Mouse (Mus musculus) neural tube, embryonic 14.5 days (tissue): ENCODE measurements at regions not wholly inside any gene's neighbourhood (a gene's known extent, or its start where the extent isn't known, plus 50 kb on each side); places are given as distances from the start of the nearest gene placed in this dataset.

Experiments used
- ATAC-seq: fragments of 200-750 bp; cut with Nextera tagmentation; 2 replicates; pipeline ENCODE4 v1.8.0; 2017; ENCODE audit warnings: low read depth, mild to moderate bottlenecking, moderate TSS enrichment, moderate library complexity
- H3K27ac ChIP-seq: fragments of 300-500 bp; sonication (generic); 2 replicates; pipeline ENCODE4 v1.5.1; 2014; ENCODE audit warnings: low read depth, mild to moderate bottlenecking, control low read depth, low read length, moderate library complexity, mixed read lengths
- H3K27me3 ChIP-seq: fragments of 300-500 bp; sonication (generic); 2 replicates; pipeline ENCODE4 v1.6.1; 2014; ENCODE audit warnings: low read length; ENCODE audit not compliant: control insufficient read depth, insufficient read depth
- H3K36me3 ChIP-seq: fragments of 300-500 bp; sonication (generic); 2 replicates; pipeline ENCODE4 v1.6.1; 2014; ENCODE audit warnings: low read length, mixed read lengths; ENCODE audit not compliant: control insufficient read depth, insufficient read depth
- H3K4me1 ChIP-seq: fragments of 300-500 bp; sonication (generic); 2 replicates; pipeline ENCODE4 v1.6.1; 2014; ENCODE audit warnings: low read length; ENCODE audit not compliant: control insufficient read depth, insufficient read depth
- H3K4me2 ChIP-seq: fragments of 300-500 bp; sonication (generic); 2 replicates; pipeline ENCODE4 v1.6.1; 2014; ENCODE audit warnings: mild to moderate bottlenecking, low read depth, low read length, control low read depth
- H3K4me3 ChIP-seq: fragments of 300-500 bp; sonication (generic); 2 replicates; pipeline ENCODE4 v1.5.1; 2014; ENCODE audit warnings: low read depth, low read length, control low read depth, mixed read lengths
- H3K9ac ChIP-seq: fragments of 300-500 bp; sonication (generic); replicated peaks from 2 replicates; pipeline ENCODE4 v1.6.1; 2014; ENCODE audit warnings: low read depth, mild to moderate bottlenecking, control low read depth, low read length, mixed read lengths
- H3K9me3 ChIP-seq: fragments of 300-500 bp; sonication (generic); 2 replicates; pipeline ENCODE4 v1.6.1; 2016; ENCODE audit warnings: low read length; ENCODE audit not compliant: control insufficient read depth
- WGBS: fragments of 180-500 bp; shearing (Covaris S2); extraction: QIAGEN DNeasy Blood & Tissue Kit; methylation state at CpG from one replicate; pipeline ENCODE4 v1.1.7; 2014; 5-methylcytosine and 5-hydroxymethylcytosine counted together

DNA sequence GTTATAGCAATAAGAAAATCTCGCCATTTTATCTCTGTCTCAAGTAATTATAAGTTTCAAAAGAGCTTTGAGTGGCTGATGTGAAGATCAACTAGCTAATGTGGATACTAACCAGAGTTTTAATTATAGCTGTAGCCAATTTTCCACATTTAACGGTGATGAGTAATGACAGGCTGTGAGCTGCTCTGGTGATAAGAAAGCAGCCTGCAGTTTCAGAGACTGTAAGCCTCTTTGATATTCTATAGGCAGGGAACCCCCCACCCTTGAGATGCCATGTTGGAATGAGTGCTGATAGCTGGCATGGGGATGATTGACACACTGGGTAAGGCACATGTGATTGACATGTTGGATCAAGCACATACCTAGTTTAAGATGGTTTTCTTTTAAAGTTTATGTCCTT is 245.6 kb upstream of the Ubash3b start:
- no peaks in the 10 kb centered on the region for H3K9me3 ChIP-seq
- no peak overlapping the region for H3K4me3 ChIP-seq
- no peaks in the 10 kb centered on the region for H3K4me1 ChIP-seq
- no peak for ATAC-seq
- H3K9ac ChIP-seq = no peak overlapping the region
- no peaks in the 10 kb centered on the region for H3K27me3 ChIP-seq
- peaks cover 4% of the 10 kb centered on the region for H3K36me3 ChIP-seq
- H3K4me2 ChIP-seq = no peak overlapping the region
- WGBS = 81% methylated on average over 2 of the region's 2 CpGs
- no peak overlapping the region for H3K27ac ChIP-seq

DNA sequence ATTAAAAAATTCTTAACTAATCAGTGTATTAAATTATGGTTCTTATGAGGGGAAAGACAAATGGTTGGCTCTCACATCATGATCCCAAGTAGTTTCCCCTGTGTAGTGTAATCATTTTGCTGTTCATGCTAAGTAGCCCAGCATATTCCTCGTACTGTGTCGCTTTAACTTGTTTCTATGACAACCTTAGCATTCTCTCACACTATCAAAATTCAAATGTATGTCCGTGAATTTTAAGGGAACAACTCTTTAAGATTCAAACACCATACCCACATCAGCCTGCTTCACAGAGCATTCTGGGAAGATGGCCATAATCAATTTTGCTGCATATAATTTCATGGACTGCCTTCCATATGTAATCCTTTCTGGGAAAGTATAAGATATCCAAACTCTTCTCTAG is 241.4 kb upstream of the Ubash3b start:
- no peaks in the 10 kb centered on the region for H3K4me1 ChIP-seq
- H3K36me3 ChIP-seq = peaks cover 6% of the 10 kb centered on the region
- no peaks in the 10 kb centered on the region for H3K27me3 ChIP-seq
- no peak overlapping the region for H3K4me3 ChIP-seq
- no peak for ATAC-seq
- no peak overlapping the region for H3K4me2 ChIP-seq
- WGBS = 77% methylated on average over 3 of the region's 3 CpGs
- H3K27ac ChIP-seq = no peak overlapping the region
- H3K9ac ChIP-seq = no peak overlapping the region
- H3K9me3 ChIP-seq = no peaks in the 10 kb centered on the region

DNA sequence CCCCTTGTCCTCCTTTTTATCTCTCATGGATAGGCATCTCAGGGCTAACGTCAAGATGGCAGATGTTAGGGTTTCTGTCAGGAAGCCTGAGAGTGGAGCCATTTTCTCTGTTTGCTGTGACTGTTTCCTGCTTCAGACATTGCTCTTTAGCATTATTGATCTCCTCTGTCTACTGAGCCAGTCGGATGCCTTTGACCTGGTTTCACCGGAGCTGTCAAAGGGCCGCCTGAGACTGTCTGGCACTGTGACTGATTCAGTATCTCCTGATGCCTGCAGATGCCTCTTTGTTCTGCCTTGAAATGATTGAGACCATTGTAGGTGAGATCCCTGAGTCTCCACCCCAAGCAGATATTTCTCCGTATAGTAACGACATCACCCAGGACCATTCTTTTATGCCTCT is 239.5 kb upstream of the Ubash3b start:
- H3K4me1 ChIP-seq = no peaks in the 10 kb centered on the region
- H3K9ac ChIP-seq = no peak overlapping the region
- 83% methylated on average over 6 of the region's 6 CpGs for WGBS
- H3K4me3 ChIP-seq = no peak overlapping the region
- no peaks in the 10 kb centered on the region for H3K27me3 ChIP-seq
- peaks cover 6% of the 10 kb centered on the region for H3K36me3 ChIP-seq
- no peak for ATAC-seq
- H3K4me2 ChIP-seq = no peak overlapping the region
- H3K9me3 ChIP-seq = no peaks in the 10 kb centered on the region
- peak overlapping the region; percentile 0; the same call in 1 of the 2 replicates for H3K27ac ChIP-seq

DNA sequence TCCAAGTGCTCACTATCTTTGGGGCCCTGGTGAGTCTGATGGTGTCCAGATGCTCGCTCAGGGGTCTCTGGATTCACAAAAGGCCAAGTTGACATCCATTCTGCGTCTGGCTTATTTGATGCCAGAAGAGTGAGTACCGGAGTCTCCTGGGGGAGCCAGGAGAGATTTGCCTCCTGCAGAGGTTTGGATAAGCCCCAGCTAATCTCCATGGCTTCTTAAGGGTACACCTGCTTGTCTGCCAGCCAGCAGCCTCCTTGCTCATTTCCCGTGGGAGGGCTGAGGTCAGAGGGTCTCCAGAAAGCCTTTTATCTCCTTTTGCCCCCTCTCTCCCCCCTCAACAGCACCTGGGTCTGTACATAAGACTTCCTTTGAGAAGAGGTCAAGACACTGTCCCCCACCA is 234.0 kb upstream of the Ubash3b start:
- H3K4me1 ChIP-seq = peaks cover 3% of the 10 kb centered on the region; the same call in 1 of the 2 replicates
- 39% methylated on average over 4 of the region's 4 CpGs for WGBS
- H3K27ac ChIP-seq = no peak overlapping the region
- no peaks in the 10 kb centered on the region for H3K27me3 ChIP-seq
- no peak overlapping the region for H3K4me3 ChIP-seq
- no peaks in the 10 kb centered on the region for H3K9me3 ChIP-seq
- no peak overlapping the region for H3K4me2 ChIP-seq
- no peak overlapping the region for H3K9ac ChIP-seq
- peaks cover 21% of the 10 kb centered on the region for H3K36me3 ChIP-seq
- ATAC-seq = no peak

DNA sequence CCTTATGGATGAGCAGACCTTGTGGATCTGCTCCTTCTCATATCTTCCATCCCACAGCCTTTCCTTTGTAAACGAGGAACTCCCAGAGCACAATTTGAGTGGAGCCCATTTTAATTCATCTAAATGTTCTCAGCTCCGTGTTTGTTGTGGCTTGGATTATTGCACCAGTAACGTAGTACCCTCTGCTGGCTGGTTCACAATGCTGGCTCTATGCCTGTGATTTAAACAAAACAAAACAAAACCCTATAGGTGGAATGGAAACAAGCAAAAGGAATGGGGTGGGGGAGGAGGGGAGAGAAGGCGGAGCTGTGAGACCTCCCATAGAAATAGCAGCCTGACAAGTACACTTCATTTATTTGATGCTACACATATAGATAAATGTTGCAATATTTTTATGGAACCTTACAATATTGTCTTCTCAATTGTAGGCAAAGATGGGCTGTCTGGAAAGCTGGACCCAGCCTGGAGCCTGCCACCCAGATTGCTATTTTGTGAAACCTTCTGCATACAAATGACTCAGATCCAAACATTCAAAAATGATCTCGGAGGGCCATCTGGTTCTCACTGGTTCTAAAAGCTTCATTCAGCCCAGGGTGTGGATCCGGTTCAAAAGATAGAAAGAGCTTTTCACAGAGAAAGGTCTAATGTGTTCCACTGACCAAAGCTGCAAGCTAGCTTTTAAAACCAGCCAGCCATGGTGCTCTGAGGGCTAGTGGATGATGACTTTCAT is 230.3 kb upstream of the Ubash3b start:
- WGBS = 41% methylated on average over 6 of the region's 6 CpGs
- H3K9ac ChIP-seq = no peak overlapping the region
- no peak overlapping the region for H3K4me2 ChIP-seq
- peak overlapping the region; percentile 44 for H3K27ac ChIP-seq
- no peaks in the 10 kb centered on the region for H3K27me3 ChIP-seq
- no peak for ATAC-seq
- no peak overlapping the region for H3K4me3 ChIP-seq
- peaks cover 3% of the 10 kb centered on the region; the same call in 1 of the 2 replicates for H3K4me1 ChIP-seq
- H3K9me3 ChIP-seq = no peaks in the 10 kb centered on the region
- peaks cover 21% of the 10 kb centered on the region for H3K36me3 ChIP-seq

DNA sequence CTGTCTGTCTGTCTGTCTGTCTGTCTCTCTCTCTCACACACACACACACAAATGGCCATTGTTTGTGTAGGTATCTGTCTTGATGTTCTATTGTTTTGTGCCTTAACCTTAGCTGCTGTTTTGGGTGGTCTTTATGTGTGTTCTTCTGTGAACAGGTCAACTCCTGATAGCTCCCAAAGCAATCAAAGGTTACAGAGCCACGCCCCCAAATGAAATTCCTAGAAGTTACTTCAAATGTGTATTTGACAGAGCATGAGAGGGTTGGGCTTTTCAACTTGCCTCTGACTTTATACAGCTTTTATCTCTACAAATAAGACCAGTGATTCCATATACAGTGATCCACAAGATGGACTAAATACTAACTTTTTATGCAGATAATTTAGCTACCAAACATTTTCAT is 217.8 kb upstream of the Ubash3b start:
- no peak for ATAC-seq
- peaks cover 43% of the 10 kb centered on the region for H3K4me1 ChIP-seq

DNA sequence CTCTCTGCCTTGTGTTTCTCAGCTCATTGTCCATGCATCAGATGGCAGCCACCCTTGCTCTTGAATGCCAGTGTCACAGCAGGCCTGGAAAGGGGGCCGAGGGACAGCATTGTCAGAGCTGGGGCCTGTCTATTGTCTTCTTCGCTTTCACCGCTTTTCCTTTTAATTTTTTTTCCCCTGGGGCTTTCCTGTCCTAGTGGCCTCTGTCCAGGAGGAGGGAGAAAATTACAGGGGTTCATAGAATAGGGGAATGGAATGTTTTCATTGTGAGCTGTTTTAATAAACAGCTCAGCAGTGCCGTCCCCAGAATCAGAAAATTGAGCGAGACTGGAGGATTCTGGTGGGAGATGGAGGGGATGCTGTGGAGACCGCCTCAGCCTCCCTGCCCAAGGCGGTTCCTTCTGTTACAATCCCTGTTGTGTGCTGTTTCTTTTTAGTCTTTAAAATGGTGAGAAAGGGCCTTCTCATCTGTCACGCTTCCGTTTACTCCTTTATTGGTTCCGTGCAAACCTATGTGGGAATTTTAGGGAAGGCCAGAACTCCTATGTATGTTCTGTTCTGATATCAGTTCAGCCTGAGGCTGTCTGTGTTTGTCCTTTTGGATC is 217.2 kb upstream of the Ubash3b start:
- Histone ChIP-seq H3K36me3 (no peaks in the 10 kb centered on the region), H3K4me1 (peaks cover 45% of the 10 kb centered on the region), H3K4me3 (peak overlapping the region; percentile 37), H3K27ac (peak overlapping the region; percentile 100), H3K27me3 (no peaks in the 10 kb centered on the region), H3K9ac (peak overlapping the region; percentile 93), H3K4me2 (peak overlapping the region; percentile 59), H3K9me3 (no peaks in the 10 kb centered on the region)
- peak; percentile 26 for ATAC-seq
- 8% methylated on average over 10 of the region's 10 CpGs for WGBS

More for the DNA sequence above, 217.8 kb upstream of the Ubash3b start:
- H3K4me3 ChIP-seq = peak overlapping the region; percentile 37
- no peaks in the 10 kb centered on the region for H3K36me3 ChIP-seq
- peak overlapping the region; percentile 59 for H3K4me2 ChIP-seq
- peak overlapping the region; percentile 93 for H3K9ac ChIP-seq
- WGBS = 34% methylated on average over 1 of the region's 1 CpGs
- H3K9me3 ChIP-seq = no peaks in the 10 kb centered on the region
- peak overlapping the region; percentile 100 for H3K27ac ChIP-seq
- no peaks in the 10 kb centered on the region for H3K27me3 ChIP-seq

DNA sequence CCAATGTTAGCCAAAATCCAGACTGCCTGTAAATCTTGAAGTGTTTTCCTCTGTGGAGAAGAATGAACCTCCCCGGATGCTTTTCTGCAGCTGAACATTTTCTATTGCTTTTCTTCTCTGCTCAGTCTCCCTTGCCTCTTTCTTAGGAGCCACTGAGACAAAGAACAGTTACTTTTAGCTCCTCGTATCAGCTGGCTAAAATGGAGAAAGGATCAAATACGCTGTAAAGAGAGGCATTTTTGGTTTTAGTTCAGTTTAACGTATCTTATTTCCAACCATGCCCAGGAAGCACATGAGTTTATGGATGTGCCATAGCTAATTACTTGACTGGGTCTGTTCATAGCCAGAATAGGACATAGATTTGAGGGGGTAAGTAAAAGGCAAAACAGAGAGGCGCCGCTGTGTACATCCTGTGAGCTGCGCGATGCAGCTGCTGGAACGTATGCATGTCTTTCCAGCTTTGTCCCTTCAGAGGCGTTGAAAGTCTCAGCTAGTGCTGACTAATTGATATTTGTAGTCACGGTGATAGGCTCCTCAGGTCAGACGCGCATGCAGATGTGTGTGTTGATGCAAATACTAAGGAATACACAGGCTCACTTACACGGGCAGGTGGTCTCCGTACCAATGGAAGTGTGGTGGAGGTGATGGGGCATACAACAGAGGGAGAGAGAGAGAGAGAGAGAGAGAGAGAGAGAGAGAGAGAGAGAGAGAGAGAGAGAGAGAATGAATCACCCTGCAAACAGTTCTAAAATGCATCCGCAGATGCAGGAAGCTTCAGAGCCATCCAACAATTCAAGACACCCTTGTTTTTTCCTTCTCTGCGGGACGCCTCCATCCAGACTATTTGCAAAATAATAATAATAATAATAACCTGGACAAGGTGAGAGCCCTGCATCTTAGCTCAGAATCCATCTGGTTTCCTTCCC is 216.5 kb upstream of the Ubash3b start:
- ATAC-seq = peak; percentile 75
- H3K4me2 ChIP-seq = peak overlapping the region; percentile 59
- no peaks in the 10 kb centered on the region for H3K27me3 ChIP-seq
- H3K4me1 ChIP-seq = peaks cover 47% of the 10 kb centered on the region
- peak overlapping the region; percentile 100 for H3K27ac ChIP-seq
- WGBS = 11% methylated on average over 18 of the region's 18 CpGs
- H3K4me3 ChIP-seq = peak overlapping the region; percentile 37
- no peaks in the 10 kb centered on the region for H3K9me3 ChIP-seq
- H3K9ac ChIP-seq = peak overlapping the region; percentile 93
- H3K36me3 ChIP-seq = no peaks in the 10 kb centered on the region
